Mouse (Mus musculus) neural tube, embryonic 13.5 days (tissue): ENCODE measurements around the gene Ldhc. TPM values are rescaled to one million over a fixed set of nuclear protein-coding genes. Genes with fewer than 3 reads are reported as not detected.

ENCODE experiments used
- ATAC-seq: fragments of 200-750 bp; cut with Nextera tagmentation; 2 replicates; pipeline ENCODE4 v1.8.0; 2017; ENCODE audit warnings: low read depth, mild to moderate bottlenecking, moderate TSS enrichment, moderate library complexity
- H3K27ac ChIP-seq: fragments of 300-500 bp; sonication (generic); replicated peaks from 2 replicates; pipeline ENCODE4 v1.5.1; 2015; ENCODE audit warnings: moderate library complexity, mild to moderate bottlenecking, inconsistent platforms
- H3K27me3 ChIP-seq: fragments of 300-500 bp; sonication (generic); 2 replicates; pipeline ENCODE4 v1.6.1; 2015; ENCODE audit warnings: mild to moderate bottlenecking, inconsistent platforms
- H3K36me3 ChIP-seq: fragments of 300-500 bp; sonication (generic); 2 replicates; pipeline ENCODE4 v1.6.1; 2015; ENCODE audit warnings: mild to moderate bottlenecking, inconsistent platforms
- H3K4me1 ChIP-seq: fragments of 300-500 bp; sonication (generic); replicated peaks from 2 replicates; pipeline ENCODE4 v1.6.1; 2015; ENCODE audit warnings: inconsistent platforms
- H3K4me2 ChIP-seq: fragments of 300-500 bp; sonication (generic); 2 replicates; pipeline ENCODE4 v1.6.1; 2015; ENCODE audit warnings: inconsistent platforms, mild to moderate bottlenecking, moderate library complexity
- H3K4me3 ChIP-seq: fragments of 300-500 bp; sonication (generic); 2 replicates; pipeline ENCODE4 v1.5.1; 2015; ENCODE audit warnings: mild to moderate bottlenecking, inconsistent platforms
- H3K9ac ChIP-seq: fragments of 300-500 bp; sonication (generic); 2 replicates; pipeline ENCODE4 v1.6.1; 2015; ENCODE audit warnings: moderate library complexity, mild to moderate bottlenecking, inconsistent platforms
- H3K9me3 ChIP-seq: fragments of 300-500 bp; sonication (generic); 2 replicates; pipeline ENCODE4 v1.6.1; 2016; ENCODE audit warnings: inconsistent platforms
- WGBS: fragments of 180-500 bp; shearing (Covaris S2); methylation state at CpG from one replicate; pipeline ENCODE4 v1.1.7; 2015; 5-methylcytosine and 5-hydroxymethylcytosine counted together
- polyA plus RNA-seq: library from polyadenylated mRNA; unstranded; fragments of >200 nt; fragmentation: Nextera tagmentation; extraction: Ambion mirVana; gene quantifications from 2 replicates; pipeline ENCODE4 v1.2.1, GENCODE M21; 2015

Gene Ldhc
- polyA plus RNA-seq, 1 experiment from 2014 or later: not detected

DNA sequence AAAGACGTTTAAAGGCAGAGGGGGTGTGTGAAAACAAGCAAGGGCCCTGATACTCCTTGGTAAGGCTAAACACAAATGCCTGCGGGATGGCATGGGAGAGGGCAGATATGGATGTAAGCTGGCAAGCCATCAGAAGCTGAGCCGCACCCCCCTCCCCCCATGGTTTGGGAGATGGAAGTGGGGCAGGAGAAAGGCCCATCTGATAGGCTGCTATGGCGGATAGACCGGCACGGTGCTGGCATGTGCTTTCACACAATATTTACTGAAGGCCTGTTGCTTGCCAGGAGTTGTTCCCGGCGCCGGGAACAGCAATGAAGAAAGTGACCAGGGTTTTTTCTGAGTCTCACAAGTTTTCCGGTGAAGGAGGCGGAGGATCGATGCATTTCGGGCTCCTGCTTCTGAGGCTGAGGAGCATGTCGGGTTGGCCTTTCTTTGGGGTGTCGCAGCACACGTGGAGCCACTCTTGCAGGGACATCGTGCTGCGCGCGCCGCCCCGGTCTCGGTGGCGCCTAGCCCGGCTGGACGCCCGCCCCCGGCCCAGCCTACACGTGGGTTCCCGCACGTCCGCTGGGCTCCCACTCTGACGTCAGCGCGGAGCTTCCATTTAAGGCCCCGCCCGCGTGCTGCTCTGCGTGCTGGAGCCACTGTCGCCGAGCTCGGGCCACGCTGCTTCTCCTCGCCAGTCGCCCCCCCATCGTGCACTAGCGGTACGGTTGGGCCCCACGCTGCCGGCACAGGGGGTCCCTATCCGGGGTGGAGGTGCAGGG, 15.6 kb upstream of the Ldhc start:
- H3K27ac ChIP-seq: peak overlapping the region; percentile 87
- H3K4me3 ChIP-seq: peak overlapping the region; percentile 79
- WGBS: under 1% methylated on average over 51 of the region's 51 CpGs
- peak overlapping the region; percentile 90 for H3K9ac ChIP-seq
- H3K9me3 ChIP-seq: no peaks in the 10 kb centered on the region
- H3K27me3 ChIP-seq: peaks cover 14% of the 10 kb centered on the region; the same call in 1 of the 2 replicates
- H3K4me1 ChIP-seq: peaks cover 21% of the 10 kb centered on the region
- H3K36me3 ChIP-seq: peaks cover 15% of the 10 kb centered on the region
- ATAC-seq: peak; percentile 89
- H3K4me2 ChIP-seq: peak overlapping the region; percentile 97

DNA sequence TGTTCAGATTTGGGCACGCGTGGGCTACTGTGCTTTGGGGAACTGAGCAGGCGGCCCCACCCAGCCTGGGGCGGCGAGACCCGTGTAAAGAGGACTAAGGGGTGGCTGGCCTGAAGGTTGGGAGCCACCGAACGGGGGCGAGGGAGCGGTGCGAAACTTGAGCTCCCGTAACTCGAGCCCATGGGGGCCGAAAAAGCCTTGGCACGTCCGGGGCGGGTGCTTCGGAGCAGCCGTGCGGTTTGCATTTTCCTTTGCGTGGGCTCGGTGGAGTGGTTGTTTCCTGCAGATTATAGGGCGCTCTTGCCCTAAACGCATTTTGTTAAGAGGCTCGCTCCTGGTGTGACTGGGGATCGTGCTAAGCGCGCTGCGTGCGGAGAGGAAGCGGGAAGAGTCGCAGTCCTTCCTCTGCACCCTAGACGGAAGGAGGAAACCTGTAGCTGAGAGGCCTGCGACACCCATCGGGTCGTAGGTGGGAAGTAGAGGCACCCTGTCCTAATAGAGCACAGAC, 15.0 kb upstream of the Ldhc start:
- peaks cover 9% of the 10 kb centered on the region; the same call in 1 of the 2 replicates for H3K27me3 ChIP-seq
- H3K9me3 ChIP-seq: no peaks in the 10 kb centered on the region
- H3K9ac ChIP-seq: peak overlapping the region; percentile 90
- H3K27ac ChIP-seq: peak overlapping the region; percentile 87
- peaks cover 20% of the 10 kb centered on the region for H3K36me3 ChIP-seq
- peak overlapping the region; percentile 97 for H3K4me2 ChIP-seq
- H3K4me3 ChIP-seq: peak overlapping the region; percentile 79
- no peak for ATAC-seq
- H3K4me1 ChIP-seq: peaks cover 21% of the 10 kb centered on the region
- WGBS: under 1% methylated on average over 36 of the region's 36 CpGs

DNA sequence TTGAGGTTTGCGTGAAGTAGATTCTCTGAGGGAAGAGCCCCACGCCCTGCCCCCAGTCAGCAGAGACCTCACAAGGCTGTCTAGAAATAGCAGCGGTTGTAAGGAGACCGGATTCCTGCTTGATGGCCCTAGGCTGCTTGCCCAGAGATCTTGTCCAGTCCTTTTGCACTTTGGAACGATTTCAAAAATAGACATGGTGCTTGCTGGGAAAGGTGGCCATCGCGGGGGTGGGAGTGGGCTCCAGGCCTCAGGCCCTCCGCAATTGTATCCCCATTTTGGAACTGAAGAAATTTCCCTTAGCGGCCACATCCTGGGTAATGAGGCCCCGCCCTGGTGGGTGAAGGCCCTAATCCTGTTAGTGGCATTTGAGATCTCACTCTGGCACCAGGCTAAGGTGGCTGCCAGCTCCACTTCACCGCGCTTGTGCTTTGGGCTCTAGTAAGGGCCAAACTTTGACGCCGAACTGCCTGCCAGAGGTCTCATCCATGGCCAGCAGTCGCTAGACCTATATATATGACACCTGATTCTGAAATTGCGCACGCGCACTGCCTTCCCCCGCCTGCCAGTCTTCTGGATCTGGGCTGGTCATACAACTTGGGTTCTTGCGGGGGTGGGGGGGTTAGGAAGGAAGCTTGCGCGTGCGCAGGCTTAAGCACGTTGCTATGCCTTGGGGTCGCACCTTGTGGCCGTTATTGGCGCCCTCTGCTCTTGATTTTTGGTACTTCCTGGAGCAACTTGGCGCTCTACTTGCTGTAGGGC, 14.3 kb upstream of the Ldhc start:
- 1% methylated on average over 28 of the region's 28 CpGs for WGBS
- H3K9ac ChIP-seq: peak overlapping the region; percentile 90
- H3K27me3 ChIP-seq: 0 out of 2 replicates have a peak, but pooled peaks cover 3% of the 10 kb centered on the region
- H3K4me1 ChIP-seq: peaks cover 21% of the 10 kb centered on the region
- peak overlapping the region; percentile 79 for H3K4me3 ChIP-seq
- H3K27ac ChIP-seq: peak overlapping the region; percentile 87
- no peaks in the 10 kb centered on the region for H3K9me3 ChIP-seq
- peak; percentile 54 for ATAC-seq
- peaks cover 26% of the 10 kb centered on the region for H3K36me3 ChIP-seq
- H3K4me2 ChIP-seq: peak overlapping the region; percentile 97

DNA sequence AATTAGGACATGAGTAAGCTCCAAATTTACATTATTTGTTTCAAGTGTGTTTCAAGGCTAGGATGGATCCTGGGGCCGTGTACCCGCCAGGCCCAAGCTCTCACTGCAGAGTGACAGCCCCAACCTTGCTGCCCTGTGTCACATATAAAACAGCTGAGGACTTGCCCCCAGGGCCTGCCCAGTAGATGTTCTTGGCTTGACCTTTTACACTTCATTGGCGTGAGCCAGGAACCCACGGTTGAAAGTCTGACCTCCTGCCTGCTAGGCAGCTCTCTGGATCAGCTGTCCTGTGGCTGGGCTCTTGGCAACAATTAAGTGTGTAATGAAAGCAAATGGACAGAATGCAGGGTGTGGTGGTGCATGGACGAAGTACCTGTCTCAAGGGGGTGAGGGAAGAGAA, 11.7 kb upstream of the Ldhc start:
- ATAC-seq: no peak
- peaks cover 53% of the 10 kb centered on the region for H3K36me3 ChIP-seq
- WGBS: 72% methylated on average over 5 of the region's 5 CpGs
- H3K4me2 ChIP-seq: no peak overlapping the region
- peaks cover 21% of the 10 kb centered on the region for H3K4me1 ChIP-seq
- H3K9me3 ChIP-seq: no peaks in the 10 kb centered on the region
- H3K9ac ChIP-seq: no peak overlapping the region
- H3K27ac ChIP-seq: no peak overlapping the region
- no peak overlapping the region for H3K4me3 ChIP-seq
- no peaks in the 10 kb centered on the region for H3K27me3 ChIP-seq

DNA sequence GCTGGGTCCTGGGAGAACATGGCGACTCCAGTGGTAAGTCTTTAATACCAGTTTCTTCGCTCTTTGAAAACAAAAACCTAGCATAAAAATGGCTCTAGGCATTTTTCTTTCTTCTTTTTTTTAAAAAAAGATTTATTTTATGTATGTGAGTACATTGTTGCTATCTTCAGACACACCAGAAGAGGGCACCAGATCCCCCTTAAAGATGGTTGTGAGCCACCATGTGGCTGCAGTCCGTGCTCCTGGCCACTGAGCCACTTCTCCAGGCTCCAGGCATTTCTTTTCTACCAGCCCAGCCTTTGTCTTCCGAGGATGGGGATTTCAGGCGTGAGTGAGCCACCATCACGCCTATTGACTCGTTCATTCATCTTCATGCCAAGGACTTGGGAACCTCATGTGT, 10.0 kb upstream of the Ldhc start:
- H3K9ac ChIP-seq: no peak overlapping the region
- H3K36me3 ChIP-seq: peaks cover 69% of the 10 kb centered on the region
- H3K4me3 ChIP-seq: no peak overlapping the region
- no peaks in the 10 kb centered on the region for H3K27me3 ChIP-seq
- H3K4me2 ChIP-seq: no peak overlapping the region
- 52% methylated on average over 7 of the region's 7 CpGs for WGBS
- no peaks in the 10 kb centered on the region for H3K9me3 ChIP-seq
- H3K27ac ChIP-seq: no peak overlapping the region
- peaks cover 16% of the 10 kb centered on the region for H3K4me1 ChIP-seq
- ATAC-seq: no peak

DNA sequence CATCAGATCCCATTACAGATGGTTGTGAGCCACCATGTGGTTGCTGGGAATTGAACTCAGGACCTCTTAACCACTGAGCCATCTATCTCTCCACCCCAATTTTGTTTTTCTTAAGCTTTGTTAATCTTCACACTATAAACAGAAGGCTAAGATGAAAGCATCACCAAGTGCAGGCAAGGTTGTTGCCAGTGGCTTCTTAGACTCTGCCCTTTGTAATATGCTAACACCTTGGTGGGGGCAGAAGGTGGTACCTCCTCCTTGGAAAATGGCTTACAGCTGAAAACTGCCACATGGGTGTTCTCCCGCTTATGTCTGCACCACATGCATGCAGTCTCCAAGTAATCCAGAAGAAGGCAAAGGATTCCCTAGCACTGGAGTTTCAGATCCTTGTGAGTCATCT, 8.3 kb upstream of the Ldhc start:
- 96% methylated on average over 1 of the region's 1 CpGs for WGBS
- Histone ChIP-seq H3K36me3 (peaks cover 72% of the 10 kb centered on the region), H3K4me3 (no peak overlapping the region), H3K4me1 (peaks cover under 1% of the 10 kb centered on the region; the same call in 1 of the 2 replicates), H3K27ac (no peak overlapping the region), H3K9ac (no peak overlapping the region), H3K4me2 (no peak overlapping the region), H3K27me3 (no peaks in the 10 kb centered on the region), H3K9me3 (no peaks in the 10 kb centered on the region)
- no peak for ATAC-seq

DNA sequence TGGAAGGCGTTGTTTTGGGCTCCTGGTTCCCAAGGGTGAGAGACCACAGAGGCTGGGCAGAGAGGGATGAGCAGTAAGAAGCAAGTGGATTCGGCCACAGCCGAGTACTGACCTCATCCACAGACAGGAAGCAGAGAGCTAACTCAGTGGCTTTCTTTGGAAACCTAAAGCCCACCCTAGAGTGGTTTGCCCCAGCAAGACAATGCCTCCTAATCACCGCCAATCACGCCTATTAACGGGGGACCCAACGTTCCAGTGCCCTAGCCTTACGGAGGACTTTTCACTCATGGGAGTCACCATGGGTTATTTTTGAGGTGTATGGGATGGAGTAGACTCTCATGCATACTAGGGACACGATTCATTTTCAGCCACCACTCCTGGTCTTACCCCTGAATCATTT, 7.6 kb upstream of the Ldhc start:
- 84% methylated on average over 9 of the region's 9 CpGs for WGBS
- ATAC-seq: no peak
- H3K4me3 ChIP-seq: no peak overlapping the region

DNA sequence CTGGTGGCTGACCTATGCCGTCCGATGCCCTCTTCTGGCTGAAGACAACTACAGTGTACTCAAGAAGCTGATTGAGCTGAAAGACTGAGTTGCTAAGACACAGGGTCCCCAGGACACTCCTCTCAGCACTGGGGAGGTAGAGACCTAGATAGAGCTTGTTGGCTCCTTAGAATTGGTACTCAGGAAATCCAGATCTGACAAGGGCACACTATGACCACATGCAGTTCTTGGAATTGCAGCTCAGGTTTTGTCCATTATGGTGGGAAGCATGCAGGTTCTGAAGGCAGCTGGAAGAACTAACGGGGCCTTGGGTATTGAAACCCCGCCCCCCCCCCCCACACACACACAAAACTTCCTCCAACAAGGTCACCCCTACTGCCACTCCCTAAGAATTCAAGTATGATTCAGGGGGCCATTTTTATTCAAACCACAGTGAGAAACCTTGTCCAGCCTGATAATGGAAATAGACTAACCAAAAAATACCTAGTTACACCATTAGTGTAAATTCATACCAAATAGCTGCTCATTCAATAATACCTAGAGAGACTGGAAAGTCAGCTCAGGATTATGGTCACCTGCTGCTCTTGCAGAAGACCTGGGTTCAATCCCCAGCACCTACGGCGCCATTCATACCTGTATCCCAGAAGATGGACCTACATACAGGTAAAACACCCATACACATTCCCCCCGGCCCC, 5.0 kb upstream of the Ldhc start:
- ATAC-seq: no peak
- H3K36me3 ChIP-seq: peaks cover 52% of the 10 kb centered on the region
- no peak overlapping the region for H3K9ac ChIP-seq
- WGBS: 72% methylated on average over 7 of the region's 7 CpGs
- no peaks in the 10 kb centered on the region for H3K9me3 ChIP-seq
- H3K4me3 ChIP-seq: no peak overlapping the region
- no peak overlapping the region for H3K4me2 ChIP-seq
- no peaks in the 10 kb centered on the region for H3K4me1 ChIP-seq
- H3K27me3 ChIP-seq: no peaks in the 10 kb centered on the region
- no peak overlapping the region for H3K27ac ChIP-seq

More for the DNA sequence above, 7.6 kb upstream of the Ldhc start:
- H3K4me2 ChIP-seq: no peak overlapping the region
- H3K9ac ChIP-seq: no peak overlapping the region
- H3K4me1 ChIP-seq: no peaks in the 10 kb centered on the region
- H3K27me3 ChIP-seq: no peaks in the 10 kb centered on the region
- H3K9me3 ChIP-seq: no peaks in the 10 kb centered on the region
- H3K36me3 ChIP-seq: peaks cover 72% of the 10 kb centered on the region
- no peak overlapping the region for H3K27ac ChIP-seq

DNA sequence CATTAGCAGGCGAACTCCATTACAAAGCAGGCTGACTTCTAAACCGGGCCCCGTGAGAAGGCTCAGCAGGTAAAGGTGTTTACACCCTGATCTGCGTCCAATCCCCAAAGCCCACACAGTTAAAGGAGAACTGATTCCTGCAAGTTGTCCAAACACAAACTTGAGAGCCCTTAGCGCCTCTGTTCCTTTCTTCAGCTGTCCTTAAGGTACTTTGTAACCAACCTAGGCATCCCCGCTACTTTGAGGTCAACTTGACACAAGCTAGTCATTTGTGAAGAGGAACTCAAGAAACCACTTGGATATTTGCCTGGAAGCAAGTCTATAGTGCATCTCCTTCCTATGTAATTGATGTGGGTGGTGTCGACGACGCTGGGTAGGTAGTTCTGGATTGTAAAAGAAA, 3.6 kb upstream of the Ldhc start:
- 75% methylated on average over 9 of the region's 9 CpGs for WGBS

DNA sequence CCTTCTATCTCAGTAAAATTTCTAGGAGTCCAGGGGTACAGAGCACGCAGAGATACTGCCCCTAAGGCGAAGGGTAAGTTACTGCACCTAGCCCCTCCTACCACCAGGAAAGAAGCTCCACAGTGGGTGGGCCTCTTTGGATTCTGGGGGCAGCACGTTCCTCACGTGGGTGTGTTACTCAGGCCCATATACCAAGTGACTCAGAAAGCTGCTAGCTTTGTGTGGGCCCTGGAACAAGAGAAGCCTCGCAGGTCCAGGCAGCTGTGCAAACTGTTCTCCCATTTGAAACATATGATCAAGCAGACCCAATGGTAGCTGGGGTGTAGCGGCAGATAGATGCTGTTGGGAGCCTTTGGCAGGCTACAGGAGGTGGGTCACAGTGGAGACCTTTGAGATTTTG, 2.0 kb upstream of the Ldhc start:
- WGBS: 61% methylated on average over 6 of the region's 6 CpGs
- no peak overlapping the region for H3K27ac ChIP-seq
- no peaks in the 10 kb centered on the region for H3K4me1 ChIP-seq
- peaks cover 22% of the 10 kb centered on the region for H3K36me3 ChIP-seq
- H3K4me3 ChIP-seq: no peak overlapping the region
- no peak overlapping the region for H3K4me2 ChIP-seq
- H3K9me3 ChIP-seq: no peaks in the 10 kb centered on the region
- no peak for ATAC-seq
- H3K9ac ChIP-seq: no peak overlapping the region
- H3K27me3 ChIP-seq: no peaks in the 10 kb centered on the region

More for the DNA sequence above, 3.6 kb upstream of the Ldhc start:
- Histone ChIP-seq H3K27me3 (no peaks in the 10 kb centered on the region), H3K4me2 (no peak overlapping the region), H3K36me3 (peaks cover 38% of the 10 kb centered on the region), H3K27ac (no peak overlapping the region), H3K9me3 (no peaks in the 10 kb centered on the region), H3K4me1 (no peaks in the 10 kb centered on the region), H3K4me3 (no peak overlapping the region), H3K9ac (no peak overlapping the region)
- ATAC-seq: no peak

DNA sequence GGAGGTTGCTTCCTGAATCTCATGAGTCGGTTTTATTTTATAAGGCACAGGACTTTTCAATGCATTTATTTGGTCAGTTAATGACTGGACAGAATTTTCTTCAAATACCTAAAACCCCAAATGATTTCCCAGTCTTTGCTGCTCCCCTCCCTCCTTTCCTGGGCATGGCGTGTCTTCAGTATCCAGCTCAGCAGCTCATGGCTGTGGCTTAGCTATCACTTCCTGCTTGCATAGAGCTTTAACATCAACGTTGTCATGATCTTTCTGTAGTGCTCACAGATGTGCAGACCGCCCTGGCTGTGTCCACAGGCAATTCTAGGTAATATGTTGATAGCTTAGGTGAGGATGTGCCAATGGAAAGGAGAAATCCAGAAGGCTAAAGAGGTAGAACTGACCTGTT, 11.0 kb downstream of the Ldhc start:
- no peaks in the 10 kb centered on the region for H3K4me1 ChIP-seq
- no peak overlapping the region for H3K27ac ChIP-seq
- WGBS: 80% methylated on average over 4 of the region's 4 CpGs
- no peak overlapping the region for H3K4me2 ChIP-seq
- H3K27me3 ChIP-seq: no peaks in the 10 kb centered on the region
- H3K9ac ChIP-seq: no peak overlapping the region
- no peaks in the 10 kb centered on the region for H3K36me3 ChIP-seq
- H3K4me3 ChIP-seq: no peak overlapping the region
- no peak for ATAC-seq
- H3K9me3 ChIP-seq: no peaks in the 10 kb centered on the region

DNA sequence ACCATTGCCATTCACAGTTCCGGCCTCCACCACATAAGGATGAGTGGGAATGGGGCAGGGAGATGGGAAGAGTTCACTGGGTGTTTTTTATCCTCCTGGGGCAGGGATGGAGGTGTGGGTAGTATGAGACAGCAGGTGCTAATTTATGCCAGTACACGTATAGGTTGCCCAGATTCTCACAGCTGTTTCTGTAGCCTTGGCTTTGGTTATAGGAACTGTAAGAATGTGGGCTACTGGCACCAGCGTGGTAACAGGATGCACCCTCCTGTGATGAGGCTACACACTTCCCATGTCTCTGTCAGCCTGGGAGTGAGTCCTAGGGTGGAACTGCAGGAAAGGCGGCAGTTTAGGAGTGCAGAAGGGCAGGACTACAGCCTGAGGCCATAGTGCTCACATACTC, 15.8 kb downstream of the Ldhc start:
- H3K9me3 ChIP-seq: no peaks in the 10 kb centered on the region
- no peaks in the 10 kb centered on the region for H3K27me3 ChIP-seq
- no peaks in the 10 kb centered on the region for H3K4me1 ChIP-seq
- 0 out of 2 replicates have a peak, but pooled peaks cover 6% of the 10 kb centered on the region for H3K36me3 ChIP-seq
- WGBS: 65% methylated on average over 4 of the region's 4 CpGs
- no peak overlapping the region for H3K9ac ChIP-seq
- ATAC-seq: no peak
- no peak overlapping the region for H3K27ac ChIP-seq
- H3K4me3 ChIP-seq: no peak overlapping the region
- no peak overlapping the region for H3K4me2 ChIP-seq
